Mouse (Mus musculus) heart, embryonic 15.5 days (tissue): ENCODE results near the gene Tspan18. TPM values are rescaled to one million over a fixed set of nuclear protein-coding genes. Genes with fewer than 3 reads are reported as not detected.

Experiments used
- ATAC-seq: fragments of 200-750 bp; cut with Nextera tagmentation; replicated peaks from 2 replicates; pipeline ENCODE4 v1.8.0; 2017; ENCODE audit warnings: low read depth, moderate TSS enrichment; ENCODE audit not compliant: insufficient number of reproducible peaks, insufficient read depth, low FRiP score
- H3K27ac ChIP-seq: fragments of 300-500 bp; sonication (generic); 2 replicates; pipeline ENCODE4 v1.5.1; 2015; ENCODE audit warnings: mild to moderate bottlenecking, inconsistent platforms
- H3K27me3 ChIP-seq: fragments of 300-500 bp; sonication (generic); 2 replicates; pipeline ENCODE4 v1.6.1; 2015; ENCODE audit warnings: inconsistent platforms
- H3K36me3 ChIP-seq: fragments of 300-500 bp; sonication (generic); 2 replicates; pipeline ENCODE4 v1.6.1; 2015; ENCODE audit warnings: mild to moderate bottlenecking, inconsistent platforms
- H3K4me1 ChIP-seq: fragments of 300-500 bp; sonication (generic); replicated peaks from 2 replicates; pipeline ENCODE4 v1.6.1; 2015; ENCODE audit warnings: inconsistent platforms
- H3K4me2 ChIP-seq: fragments of 300-500 bp; sonication (generic); 2 replicates; pipeline ENCODE4 v1.6.1; 2015; ENCODE audit warnings: inconsistent platforms, mild to moderate bottlenecking, moderate library complexity
- H3K4me3 ChIP-seq: fragments of 300-500 bp; sonication (generic); 2 replicates; pipeline ENCODE4 v1.5.1; 2015; ENCODE audit warnings: mild to moderate bottlenecking, inconsistent platforms
- H3K9ac ChIP-seq: fragments of 300-500 bp; sonication (generic); 2 replicates; pipeline ENCODE4 v1.6.1; 2015; ENCODE audit warnings: mild to moderate bottlenecking, inconsistent platforms
- H3K9me3 ChIP-seq: fragments of 300-500 bp; sonication (generic); replicated peaks from 2 replicates; pipeline ENCODE4 v1.6.1; 2016; ENCODE audit warnings: inconsistent platforms
- WGBS: fragments of 180-500 bp; shearing (Covaris S2); methylation state at CpG from one replicate; pipeline ENCODE4 v1.1.7; 2015; ENCODE audit warnings: mixed read lengths; 5-methylcytosine and 5-hydroxymethylcytosine counted together
- polyA plus RNA-seq: library from polyadenylated mRNA; unstranded; fragments of >200 nt; fragmentation: Nextera tagmentation; extraction: Ambion mirVana; gene quantifications from 2 replicates; pipeline ENCODE4 v1.2.1, GENCODE M21; 2015

Tspan18 gene
- polyA plus RNA-seq, 1 experiment from 2014 or later, result 31.7 TPM

DNA sequence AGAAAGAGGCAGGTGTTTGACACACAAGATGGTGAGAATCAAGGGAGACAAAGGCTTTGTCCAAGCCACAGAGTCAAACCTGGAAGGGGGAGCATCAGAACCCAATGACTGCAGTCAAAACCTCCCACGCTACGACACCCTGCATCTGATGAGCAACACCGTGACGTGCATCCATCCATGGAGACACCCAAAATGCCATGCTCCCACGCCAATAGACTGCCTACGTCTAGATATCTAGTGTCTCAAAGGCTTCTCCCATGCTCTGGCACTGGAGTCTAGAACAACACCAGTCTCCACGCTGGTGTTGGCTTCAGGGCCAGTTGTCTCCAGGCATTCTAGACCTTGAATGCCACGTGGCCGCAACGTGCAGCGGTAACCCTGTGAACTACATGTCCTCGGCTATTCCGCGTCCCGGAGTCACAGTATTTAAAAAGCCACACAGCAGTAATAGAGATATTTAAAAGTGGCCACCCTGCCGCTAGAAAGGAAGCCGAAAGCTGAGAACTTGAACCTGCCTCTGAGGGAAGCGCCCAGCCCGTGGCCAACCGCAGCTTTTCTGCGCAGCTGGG is 15.4 kb downstream of the Tspan18 start:
- H3K4me2 ChIP-seq, result no peak overlapping the region
- WGBS, result 91% methylated on average over 21 of the region's 21 CpGs
- peaks cover 7% of the 10 kb centered on the region; the same call in 1 of the 2 replicates for H3K36me3 ChIP-seq
- no peaks in the 10 kb centered on the region for H3K9me3 ChIP-seq
- no peaks in the 10 kb centered on the region for H3K27me3 ChIP-seq
- H3K4me1 ChIP-seq, result peaks cover 47% of the 10 kb centered on the region
- no peak for ATAC-seq
- H3K4me3 ChIP-seq, result no peak overlapping the region
- H3K9ac ChIP-seq, result no peak overlapping the region
- no peak overlapping the region for H3K27ac ChIP-seq

DNA sequence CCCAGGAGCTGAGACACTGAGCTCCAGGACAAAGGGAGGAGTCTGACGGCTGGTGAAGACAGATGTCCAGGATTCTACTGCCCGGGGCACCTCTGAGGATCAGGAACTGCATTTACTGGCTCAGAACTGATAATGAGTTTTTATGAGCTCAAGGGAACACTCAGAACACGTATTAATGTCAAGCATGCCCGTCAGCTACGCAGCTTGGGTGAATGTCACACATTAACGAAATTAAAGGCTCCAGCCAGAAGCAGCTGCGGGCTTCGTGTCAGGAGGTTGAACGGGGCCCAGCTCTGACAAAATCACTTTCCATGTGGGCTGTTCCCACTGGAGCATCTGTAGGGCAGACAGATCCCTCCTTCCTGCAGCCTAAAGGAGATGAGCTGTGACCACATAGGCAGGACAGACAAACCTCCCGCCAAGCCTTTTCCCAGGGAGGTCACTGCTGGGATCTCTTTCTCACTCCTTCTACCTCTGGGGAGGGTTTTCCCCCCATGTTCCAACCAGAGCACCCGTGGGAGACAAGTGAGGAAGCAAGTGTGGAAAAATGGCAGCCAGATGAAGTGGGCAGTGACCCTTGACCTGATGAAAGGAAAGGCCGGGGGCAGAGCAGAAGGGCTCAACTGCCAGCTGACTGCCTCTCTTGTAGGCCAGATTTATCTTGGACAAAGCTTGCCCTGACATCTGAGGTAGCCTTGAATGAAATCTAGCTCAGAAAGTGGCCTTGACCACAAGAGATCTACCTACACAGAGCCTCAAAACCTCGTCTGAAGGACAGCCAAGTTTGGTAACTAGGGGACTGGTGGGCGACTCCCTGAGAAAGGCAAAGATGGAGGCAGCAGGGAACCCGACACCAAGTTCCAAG is 20.3 kb downstream of the Tspan18 start:
- WGBS, result 36% methylated on average over 15 of the region's 15 CpGs
- Histone ChIP-seq H3K4me3 (no peak overlapping the region), H3K4me1 (peaks cover 78% of the 10 kb centered on the region), H3K9me3 (no peaks in the 10 kb centered on the region), H3K36me3 (0 out of 2 replicates have a peak, but pooled peaks cover 4% of the 10 kb centered on the region), H3K4me2 (no peak overlapping the region), H3K27ac (peak overlapping the region; percentile 93), H3K9ac (no peak overlapping the region), H3K27me3 (no peaks in the 10 kb centered on the region)
- ATAC-seq, result no peak

DNA sequence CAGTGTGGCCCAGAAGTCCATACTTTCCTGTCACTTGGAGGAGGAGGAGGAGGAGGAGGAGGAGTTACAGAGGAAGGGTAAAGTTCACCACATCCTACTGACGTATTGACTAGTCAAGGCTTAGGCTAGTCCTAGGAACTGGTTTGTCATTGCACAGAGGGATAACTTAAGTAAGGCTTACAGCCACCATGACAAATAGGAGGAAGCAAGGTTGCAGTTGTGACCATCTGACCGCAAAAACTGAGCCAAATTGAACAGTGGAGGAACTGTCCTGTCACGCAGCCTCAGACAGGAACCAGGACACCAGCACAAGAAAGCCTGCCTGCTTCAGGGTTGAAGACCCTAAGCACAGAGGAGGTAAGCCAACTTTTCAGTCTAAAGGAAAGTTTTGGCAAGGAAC is 21.8 kb downstream of the Tspan18 start:
- no peak overlapping the region for H3K9ac ChIP-seq
- no peaks in the 10 kb centered on the region for H3K9me3 ChIP-seq
- 61% methylated on average over 3 of the region's 3 CpGs for WGBS
- no peak overlapping the region for H3K4me3 ChIP-seq
- ATAC-seq, result no peak
- no peaks in the 10 kb centered on the region for H3K27me3 ChIP-seq
- 0 out of 2 replicates have a peak, but pooled peaks cover 4% of the 10 kb centered on the region for H3K36me3 ChIP-seq
- peaks cover 78% of the 10 kb centered on the region for H3K4me1 ChIP-seq
- peak overlapping the region; percentile 93 for H3K27ac ChIP-seq
- H3K4me2 ChIP-seq, result no peak overlapping the region

DNA sequence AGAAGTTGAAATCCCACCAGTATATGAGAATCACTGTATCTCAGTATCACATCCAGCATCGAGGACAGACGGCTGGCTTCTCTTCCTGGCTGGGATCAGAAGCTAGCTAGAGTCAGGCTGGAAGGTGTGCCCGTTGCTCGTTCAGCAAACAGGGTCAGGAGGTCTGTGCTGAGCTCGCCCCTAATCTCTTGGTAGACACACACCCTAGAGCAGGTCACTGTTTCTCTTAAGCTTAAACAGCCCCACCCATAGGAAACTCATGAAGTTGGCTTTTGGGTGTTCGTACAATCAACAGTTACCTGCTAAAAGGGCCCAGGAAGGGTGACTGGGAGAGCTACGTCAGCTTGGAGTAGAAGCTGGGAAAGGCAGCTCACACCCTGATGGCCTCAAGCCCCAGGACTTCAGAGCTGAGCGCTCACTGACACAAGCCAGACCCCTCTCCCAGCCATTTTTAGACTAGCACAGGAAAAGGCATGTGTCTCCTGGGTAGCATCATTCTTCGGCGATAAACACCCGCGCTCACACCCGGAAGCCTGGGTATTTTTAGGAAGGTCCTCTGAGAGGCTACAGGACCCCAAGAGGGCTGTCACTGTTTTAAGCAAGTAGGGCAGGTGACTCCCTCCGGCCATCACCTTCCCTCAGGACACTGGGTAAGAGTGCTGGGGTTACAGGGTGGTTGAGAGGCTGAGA is 24.4 kb downstream of the Tspan18 start:
- H3K9ac ChIP-seq, result 0 out of 2 replicates have a peak overlapping the region, but pooled peaks have one; percentile 32
- H3K4me2 ChIP-seq, result peak overlapping the region; percentile 55
- peak overlapping the region; percentile 93 for H3K27ac ChIP-seq
- no peaks in the 10 kb centered on the region for H3K27me3 ChIP-seq
- 22% methylated on average over 14 of the region's 14 CpGs for WGBS
- H3K4me1 ChIP-seq, result peaks cover 65% of the 10 kb centered on the region
- H3K4me3 ChIP-seq, result no peak overlapping the region
- H3K9me3 ChIP-seq, result no peaks in the 10 kb centered on the region
- peak; percentile 86 for ATAC-seq
- 0 out of 2 replicates have a peak, but pooled peaks cover 4% of the 10 kb centered on the region for H3K36me3 ChIP-seq

DNA sequence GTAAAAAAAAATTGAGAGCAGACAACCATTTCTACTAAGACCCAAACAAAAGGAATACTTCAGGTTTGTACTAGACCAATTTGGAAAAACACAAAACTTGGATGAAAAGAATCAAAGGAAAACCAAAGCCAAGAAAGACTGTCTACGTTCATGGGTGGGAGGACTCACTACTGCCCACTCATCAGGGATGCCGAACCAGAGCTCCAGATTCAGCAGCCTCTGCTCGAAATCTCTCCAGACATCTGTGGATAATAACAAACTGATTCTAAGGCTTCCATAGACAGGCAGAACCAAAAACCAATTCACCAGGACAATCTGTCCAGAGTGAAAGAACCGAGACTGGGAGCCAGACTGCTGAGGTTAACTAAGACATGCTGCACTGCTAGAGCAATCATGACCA is 27.4 kb downstream of the Tspan18 start:
- 82% methylated on average over 4 of the region's 4 CpGs for WGBS
- Histone ChIP-seq H3K36me3 (0 out of 2 replicates have a peak, but pooled peaks cover 4% of the 10 kb centered on the region), H3K4me1 (peaks cover 59% of the 10 kb centered on the region), H3K9me3 (no peaks in the 10 kb centered on the region), H3K27me3 (no peaks in the 10 kb centered on the region), H3K9ac (no peak overlapping the region), H3K27ac (no peak overlapping the region), H3K4me2 (no peak overlapping the region), H3K4me3 (no peak overlapping the region)
- no peak for ATAC-seq

DNA sequence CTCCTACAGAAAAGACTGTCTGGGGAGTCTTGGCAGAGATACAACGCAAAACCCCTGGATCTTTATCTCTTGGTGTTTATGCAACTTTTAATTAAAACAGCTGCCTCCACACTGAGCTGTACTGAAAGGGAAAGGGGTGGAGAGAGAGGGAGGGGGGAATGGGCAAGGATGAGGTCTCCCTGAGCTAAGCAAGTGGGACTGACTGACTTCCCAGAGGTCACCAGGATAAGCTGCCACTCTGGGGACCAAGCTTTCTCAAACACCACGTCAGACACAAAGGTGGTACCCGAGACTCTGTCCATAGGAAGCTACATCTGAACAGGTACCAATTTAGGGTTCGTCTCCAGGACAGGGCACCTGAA is 30.1 kb downstream of the Tspan18 start:
- H3K9ac ChIP-seq, result no peak overlapping the region
- no peaks in the 10 kb centered on the region for H3K9me3 ChIP-seq
- no peak overlapping the region for H3K4me3 ChIP-seq
- no peaks in the 10 kb centered on the region for H3K27me3 ChIP-seq
- H3K4me2 ChIP-seq, result no peak overlapping the region
- 55% methylated on average over 4 of the region's 4 CpGs for WGBS
- H3K36me3 ChIP-seq, result no peaks in the 10 kb centered on the region
- no peak for ATAC-seq
- peaks cover 39% of the 10 kb centered on the region for H3K4me1 ChIP-seq
- H3K27ac ChIP-seq, result peak overlapping the region; percentile 89

DNA sequence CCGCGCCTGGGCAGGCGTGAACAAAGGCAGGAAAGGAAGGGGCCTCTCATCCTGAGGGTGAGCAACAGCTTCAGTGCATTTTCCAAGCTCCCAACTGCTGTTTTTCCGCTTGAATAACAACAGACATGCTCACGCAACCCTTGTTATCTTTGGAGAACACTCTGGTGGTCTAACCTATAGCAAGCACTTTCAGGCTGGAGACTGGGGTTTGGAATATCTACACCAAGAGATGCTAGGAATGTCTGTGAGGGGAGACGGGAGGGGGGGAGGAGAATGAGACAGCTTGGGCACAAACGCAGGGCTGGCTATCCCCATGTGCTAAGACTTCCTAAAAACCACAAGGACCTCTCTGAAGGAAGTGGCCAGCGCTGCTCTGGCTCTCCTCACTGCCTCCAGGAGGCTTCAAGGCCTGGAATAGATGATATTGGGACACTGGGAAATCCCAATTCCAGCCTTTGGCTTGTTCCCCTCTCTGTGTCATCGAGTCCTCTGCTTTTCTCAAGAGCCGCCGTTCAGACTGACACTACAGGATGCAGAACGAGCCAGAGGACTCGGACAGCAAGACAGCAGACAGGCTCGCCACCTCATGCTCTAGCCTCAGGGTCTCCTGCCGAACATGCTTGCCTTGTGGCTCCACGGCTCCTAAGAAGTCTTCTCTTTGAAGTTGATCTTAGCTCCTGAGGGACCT is 30.6 kb downstream of the Tspan18 start:
- Histone ChIP-seq H3K27ac (peak overlapping the region; percentile 89), H3K36me3 (no peaks in the 10 kb centered on the region), H3K9me3 (no peaks in the 10 kb centered on the region), H3K9ac (no peak overlapping the region), H3K4me3 (no peak overlapping the region), H3K4me1 (peaks cover 34% of the 10 kb centered on the region), H3K27me3 (no peaks in the 10 kb centered on the region), H3K4me2 (no peak overlapping the region)
- 27% methylated on average over 16 of the region's 16 CpGs for WGBS
- peak; percentile 63 for ATAC-seq

DNA sequence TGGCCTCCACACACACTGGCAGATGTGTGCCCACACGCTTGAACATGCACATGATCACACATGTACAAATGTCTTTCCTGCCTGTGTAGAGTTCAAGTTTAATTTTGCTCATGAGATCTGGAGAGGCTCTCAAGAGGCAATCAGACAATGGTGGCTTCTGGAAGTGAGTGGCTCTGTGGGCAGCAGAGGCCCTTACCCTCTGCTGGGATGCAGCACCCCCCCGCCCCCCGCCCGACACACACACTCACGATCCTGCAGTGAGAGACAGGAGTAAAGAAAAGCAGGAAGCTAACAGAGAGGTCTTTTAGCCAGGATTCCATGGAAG is 31.1 kb downstream of the Tspan18 start:
- Histone ChIP-seq H3K9me3 (no peaks in the 10 kb centered on the region), H3K9ac (no peak overlapping the region), H3K4me3 (no peak overlapping the region), H3K4me2 (no peak overlapping the region), H3K27ac (peak overlapping the region; percentile 89), H3K27me3 (no peaks in the 10 kb centered on the region), H3K36me3 (no peaks in the 10 kb centered on the region), H3K4me1 (peaks cover 32% of the 10 kb centered on the region)
- ATAC-seq, result no peak
- WGBS, result 52% methylated on average over 5 of the region's 5 CpGs

DNA sequence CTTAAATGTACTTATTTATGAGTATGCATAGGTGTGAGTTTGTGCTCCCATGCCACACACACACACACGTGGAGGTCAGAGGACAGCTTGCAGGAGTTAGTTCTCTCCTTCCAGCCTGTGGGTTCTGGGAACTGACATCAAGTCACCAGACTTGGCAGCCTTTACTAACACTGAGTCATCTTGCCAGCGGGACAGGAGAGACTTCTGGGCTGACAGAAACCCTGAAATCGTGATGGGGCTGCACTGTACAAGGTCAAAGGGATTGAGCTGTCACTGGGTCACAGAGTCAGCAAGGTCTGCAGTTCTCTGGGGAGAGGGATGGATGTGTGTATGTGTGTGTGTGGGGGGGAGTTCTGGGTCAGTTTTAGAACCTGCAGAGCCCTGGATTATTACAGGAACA is 36.6 kb downstream of the Tspan18 start:
- Histone ChIP-seq H3K27me3 (no peaks in the 10 kb centered on the region), H3K27ac (peak overlapping the region; percentile 60), H3K4me2 (no peak overlapping the region), H3K36me3 (peaks cover 3% of the 10 kb centered on the region; the same call in 1 of the 2 replicates), H3K4me3 (no peak overlapping the region), H3K9me3 (no peaks in the 10 kb centered on the region), H3K4me1 (peaks cover 16% of the 10 kb centered on the region), H3K9ac (no peak overlapping the region)
- ATAC-seq, result peak; percentile 74
- WGBS, result 31% methylated on average over 3 of the region's 3 CpGs

DNA sequence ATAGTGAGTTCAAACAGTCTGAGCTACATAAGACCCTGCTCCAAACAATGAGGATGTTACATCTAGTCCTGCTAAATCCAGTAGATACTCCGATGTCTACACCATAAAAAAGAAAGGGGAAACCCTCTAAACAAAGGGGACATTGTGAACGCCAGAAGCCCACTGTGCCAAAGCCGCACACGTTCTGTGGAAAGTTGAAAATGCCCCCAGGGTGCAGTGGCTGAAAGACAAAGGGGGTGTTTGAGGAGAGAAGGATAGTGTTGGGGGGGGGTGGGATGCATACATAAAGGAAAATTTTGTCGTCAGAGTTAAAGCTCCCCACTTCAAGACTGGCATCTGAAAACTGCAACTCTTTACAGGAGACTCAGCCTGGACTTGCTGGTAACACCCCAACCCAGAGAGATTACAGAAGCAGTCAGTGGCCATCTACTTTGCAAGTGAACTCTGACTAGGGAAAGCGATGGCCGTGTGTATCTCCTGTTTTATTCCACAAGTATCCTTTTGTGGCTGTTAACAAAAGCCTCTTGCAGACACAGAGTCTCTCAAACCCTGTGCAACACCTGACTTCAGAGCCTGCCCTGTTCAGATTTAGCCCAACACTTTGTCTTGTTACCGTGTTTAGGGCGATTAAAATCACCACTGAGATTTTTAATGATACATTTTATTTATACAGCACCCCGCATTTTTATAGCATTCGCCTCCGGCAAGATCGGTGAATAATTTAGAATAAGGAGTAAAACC is 42.9 kb downstream of the Tspan18 start:
- Histone ChIP-seq H3K4me1 (peaks cover 43% of the 10 kb centered on the region), H3K27me3 (no peaks in the 10 kb centered on the region), H3K9me3 (no peaks in the 10 kb centered on the region), H3K4me2 (no peak overlapping the region), H3K4me3 (no peak overlapping the region), H3K36me3 (peaks cover 3% of the 10 kb centered on the region; the same call in 1 of the 2 replicates), H3K9ac (no peak overlapping the region), H3K27ac (no peak overlapping the region)
- no peak for ATAC-seq
- WGBS, result 70% methylated on average over 13 of the region's 13 CpGs
